23 mouse cellular contexts compared by ENCODE assay signal in genomic region chr10:18907276-18907960, GRCm38 (mm10).
A peak's percentile ranks its signal among the peaks of the same experiment; 100 is the strongest.
DNase-seq lines count a peak whose midpoint lies in the region; ATAC-seq and TF ChIP-seq lines count a peak whose summit lies in the region.
"Had no signal": no experiment of that assay in that cellular context is flagged by ENCODE, and none has a peak within 500 bp of the region (broad histone marks: within the 10 kb centered on the region; RNA-seq: fewer than 3 reads in every experiment).

No protein-coding gene starts in this region.

- H3K36me3 ChIP-seq in forebrain, embryonic 14.5 days (ENCODE audit: control insufficient read depth, insufficient read depth, low read length): no peaks in the 10 kb centered on the region
- H3K36me3 ChIP-seq in forebrain, embryonic 15.5 days: no peaks in the 10 kb centered on the region
- H3K36me3 ChIP-seq: embryonic facial prominence, embryonic 10.5 days; embryonic facial prominence, embryonic 12.5 days; G1E had no signal

- H3K27ac ChIP-seq in forebrain, embryonic 14.5 days (ENCODE audit: low read depth, low read length): no peak overlapping the region
- H3K27ac ChIP-seq in forebrain, embryonic 15.5 days (replicated peaks): no peak overlapping the region
- H3K27ac ChIP-seq: embryonic facial prominence, embryonic 10.5 days; embryonic facial prominence, embryonic 12.5 days; forebrain, embryonic 13.5 days had no signal

- WGBS in forebrain, embryonic 14.5 days: 83% methylated on average over 9 of the region's 9 CpGs
- WGBS in forebrain, embryonic 15.5 days: 83% methylated on average over 9 of the region's 9 CpGs

- no peaks in the 10 kb centered on the region for H3K4me1 ChIP-seq in forebrain, embryonic 14.5 days (ENCODE audit: control insufficient read depth, insufficient read depth, low read length)
- H3K4me1 ChIP-seq in forebrain, embryonic 15.5 days: no peaks in the 10 kb centered on the region
- H3K4me1 ChIP-seq: embryonic facial prominence, embryonic 10.5 days; embryonic facial prominence, embryonic 12.5 days; forebrain, embryonic 13.5 days had no signal

- intact Hi-C loops in heart, postnatal 14 days (cut with DNase I): loop anchor here (5.0 kb wide), 1 partner anchor 150 kb away; no protein-coding TSS in a partner anchor

- no peak for ATAC-seq in forebrain, embryonic 14.5 days
- ATAC-seq in forebrain, embryonic 15.5 days (replicated peaks): no peak
- ATAC-seq: activated CD4-positive, CD25-positive, alpha-beta regulatory T cell, adult 4 months; CD4-positive, CD25-positive, alpha-beta regulatory T cell, adult 4 months; forebrain, embryonic 13.5 days; forebrain, postnatal 0 days; Patski had no signal

- H3K4me2 ChIP-seq in forebrain, embryonic 14.5 days (ENCODE audit: low read length): no peak overlapping the region
- H3K4me2 ChIP-seq in forebrain, embryonic 15.5 days (replicated peaks): no peak overlapping the region
- H3K4me2 ChIP-seq: embryonic facial prominence, embryonic 12.5 days; forebrain, embryonic 13.5 days had no signal

- no peaks in the 10 kb centered on the region for H3K9me3 ChIP-seq in forebrain, embryonic 14.5 days (replicated peaks; ENCODE audit: control insufficient read depth, low read length)
- no peaks in the 10 kb centered on the region for H3K9me3 ChIP-seq in forebrain, embryonic 15.5 days
- H3K9me3 ChIP-seq: embryonic facial prominence, embryonic 10.5 days; embryonic facial prominence, embryonic 12.5 days; forebrain, embryonic 13.5 days; G1E had no signal

- no peak for TF ChIP-seq POLR2A in brain, embryonic 14.5 days (IDR thresholded peaks at IDR 0.05; ENCODE audit: borderline replicate concordance, extremely low read depth, insufficient read depth, insufficient read length, poor library complexity, severe bottlenecking)

- no peak for TF ChIP-seq CTCF in brain, embryonic 14.5 days (IDR thresholded peaks at IDR 0.05; ENCODE audit: borderline replicate concordance, extremely low read depth, insufficient read depth, insufficient read length)

- H3K4me3 ChIP-seq in forebrain, embryonic 14.5 days (ENCODE audit: low read depth, low read length): no peak overlapping the region
- no peak overlapping the region for H3K4me3 ChIP-seq in forebrain, embryonic 15.5 days
- H3K4me3 ChIP-seq: embryonic facial prominence, embryonic 10.5 days; embryonic facial prominence, embryonic 12.5 days; forebrain, embryonic 13.5 days had no signal

- H3K27me3 ChIP-seq in forebrain, embryonic 14.5 days (replicated peaks; ENCODE audit: control insufficient read depth, insufficient read depth, low read length): no peaks in the 10 kb centered on the region
- H3K27me3 ChIP-seq in forebrain, embryonic 15.5 days: no peaks in the 10 kb centered on the region
- H3K27me3 ChIP-seq: CH12.LX; embryonic facial prominence, embryonic 12.5 days; forebrain, embryonic 13.5 days; Patski had no signal

- DNase-seq in forebrain, embryonic 14.5 days (ENCODE audit: low spot score): peak; percentile 12
- DNase-seq in R1 (ENCODE audit: low read depth, low spot score): peak; percentile 85
- DNase-seq in brain, embryonic 14.5 days (ENCODE audit: low read depth): peak; percentile 31
- no peak for DNase-seq in heart, postnatal 14 days
- no peak for DNase-seq in urinary bladder, postnatal 10 days (ENCODE audit: low spot score)
- DNase-seq: adrenal gland, adult 8-10 months; adrenal gland, postnatal 14 days; adrenal gland, postnatal 36 days; B cell, adult 2 months; cerebellum, adult 11-12 months; cerebellum, adult 2 months; cerebellum, adult 9-10 months; cerebellum, postnatal 25 days; forebrain, postnatal 0 days had no signal

- H3K9ac ChIP-seq in forebrain, embryonic 14.5 days (ENCODE audit: low read length): no peak overlapping the region
- no peak overlapping the region for H3K9ac ChIP-seq in forebrain, embryonic 15.5 days (replicated peaks)
- H3K9ac ChIP-seq: embryonic facial prominence, embryonic 12.5 days; forebrain, embryonic 13.5 days; forebrain, postnatal 0 days had no signal

Comparison
In these comparisons a context has a peak if more than half of its experiments do, and no peak if none do; other contexts are left out.
1. DNase-seq: peak in forebrain, embryonic 14.5 days (single experiment), R1 (single experiment) and brain, embryonic 14.5 days (single experiment); none in heart, postnatal 14 days (0 of 2) and urinary bladder, postnatal 10 days (single experiment).